Mouse (Mus musculus) spleen, adult 12 weeks (tissue): ENCODE data around the gene Gpr31b.
A peak's percentile ranks its signal among the peaks of the same experiment; 100 is the strongest.
"Not testable (repeated sequence)": the region's sequence is repeated elsewhere in the genome, so short reads cannot be mapped to it uniquely, and the experiment has no call there.

Experiments used
- DNase-seq: peaks from one replicate; pipeline ENCODE4 v3.0.0; 2022; ENCODE audit warnings: low spot score

Gene Gpr31b

GRCm38 (mm10) chr17:13052124-13052813, at the start of gene Gpr31b:
TSS of gene Gpr31b (minus strand) at chr17:13052296.
- not testable (repeated sequence) for DNase-seq

GRCm38 (mm10) chr17:13092960-13093359, 40.9 kb upstream of the Gpr31b start:
- not testable (repeated sequence) for DNase-seq

GRCm38 (mm10) chr17:13092100-13092764, 40.1 kb upstream of the Gpr31b start:
- not testable (repeated sequence) for DNase-seq

- DNase-seq, result not testable (repeated sequence)
These were observed 39.4 kb upstream of the Gpr31b start for GRCm38 (mm10) chr17:13091510-13091909.

- not testable (repeated sequence) for DNase-seq
These were observed 17.1 kb upstream of the Gpr31b start for GRCm38 (mm10) chr17:13069227-13069626.

GRCm38 (mm10) chr17:13067864-13068385, 15.8 kb upstream of the Gpr31b start:
- DNase-seq, result not testable (repeated sequence)

GRCm38 (mm10) chr17:13062882-13063281, 10.8 kb upstream of the Gpr31b start:
- DNase-seq, result not testable (repeated sequence)

- DNase-seq, result not testable (repeated sequence)
These were observed 8.7 kb upstream of the Gpr31b start, which contains the start of gene Tcp10b for GRCm38 (mm10) chr17:13060804-13061203. TSS of gene Tcp10b (plus strand) at chr17:13061104.

GRCm38 (mm10) chr17:13043846-13044673, 8.0 kb downstream of the Gpr31b start:
- peak; percentile 26 for DNase-seq

GRCm38 (mm10) chr17:13036627-13037192, 15.4 kb downstream of the Gpr31b start:
- not testable (repeated sequence) for DNase-seq

- no peak for DNase-seq
These were observed 38.8 kb downstream of the Gpr31b start for GRCm38 (mm10) chr17:13013316-13013715.

GRCm38 (mm10) chr17:13009887-13010286, 42.2 kb downstream of the Gpr31b start:
- DNase-seq, result no peak

- DNase-seq, result no peak
These were observed 43.6 kb downstream of the Gpr31b start for GRCm38 (mm10) chr17:13008528-13008927.

GRCm38 (mm10) chr17:13007730-13008425, 44.2 kb downstream of the Gpr31b start:
- peak; percentile 99 for DNase-seq

- DNase-seq, result no peak
These were observed 45.1 kb downstream of the Gpr31b start for GRCm38 (mm10) chr17:13006984-13007383.

- DNase-seq, result not testable (repeated sequence)
These were observed 45.5 kb downstream of the Gpr31b start, which contains the start of gene Sod2 for GRCm38 (mm10) chr17:13006546-13006945. TSS of gene Sod2 (plus strand) at chr17:13006846.

GRCm38 (mm10) chr17:13004436-13004835, 47.7 kb downstream of the Gpr31b start:
- DNase-seq, result not testable (repeated sequence)

- not testable (repeated sequence) for DNase-seq
These were observed 49.9 kb downstream of the Gpr31b start for GRCm38 (mm10) chr17:13002243-13002642.
